Mouse (Mus musculus): ENCODE data around the gene Evpl.

- TF ChIP-seq CTCF (conservative IDR thresholded peaks at IDR 0.05; ENCODE audit: insufficient read depth, insufficient read length, low read depth, low read length) = no peak
- no peak for TF ChIP-seq POLR2A (IDR thresholded peaks at IDR 0.05; ENCODE audit: low read depth, low read length)
Observed at GRCm38 (mm10) chr11:116197584-116197906, 40.3 kb downstream of the Evpl start.

Measured in kidney, adult 2 months (tissue).